Mouse (Mus musculus) neural tube, embryonic 11.5 days (tissue): Measurements from ENCODE around the gene Kif22. TPM values are rescaled to one million over a fixed set of nuclear protein-coding genes. Genes with fewer than 3 reads are reported as not detected.

ENCODE experiments used
- ATAC-seq: fragments of 200-750 bp; cut with Nextera tagmentation; 2 replicates; pipeline ENCODE4 v1.8.0; 2017; ENCODE audit warnings: moderate number of reproducible peaks, mild to moderate bottlenecking, moderate TSS enrichment, moderate library complexity; ENCODE audit not compliant: insufficient read depth, low FRiP score, low TSS enrichment
- DNase-seq: peaks from one replicate; pipeline ENCODE4 v3.0.0-alpha.2; 2015; ENCODE audit warnings: low spot score
- H3K27ac ChIP-seq: fragments of 300-500 bp; sonication (generic); 2 replicates; pipeline ENCODE4 v1.5.1; 2014; ENCODE audit warnings: low read depth, mild to moderate bottlenecking, low read length
- H3K27me3 ChIP-seq: fragments of 300-500 bp; sonication (generic); 2 replicates; pipeline ENCODE4 v1.6.1; 2014; ENCODE audit warnings: mild to moderate bottlenecking, low read length, mixed read lengths; ENCODE audit not compliant: control insufficient read depth, insufficient read depth
- H3K36me3 ChIP-seq: fragments of 300-500 bp; sonication (generic); 2 replicates; pipeline ENCODE4 v1.6.1; 2014; ENCODE audit warnings: mild to moderate bottlenecking, low read length, moderate library complexity, mixed read lengths; ENCODE audit not compliant: control insufficient read depth, insufficient read depth
- H3K4me1 ChIP-seq: fragments of 300-500 bp; sonication (generic); 2 replicates; pipeline ENCODE4 v1.6.1; 2014; ENCODE audit warnings: low read length, mixed read lengths; ENCODE audit not compliant: control insufficient read depth, insufficient read depth
- H3K4me2 ChIP-seq: fragments of 300-500 bp; sonication (generic); 2 replicates; pipeline ENCODE4 v1.6.1; 2014; ENCODE audit warnings: low read depth, mild to moderate bottlenecking, moderate library complexity
- H3K4me3 ChIP-seq: fragments of 300-500 bp; sonication (generic); 2 replicates; pipeline ENCODE4 v1.5.1; 2014; ENCODE audit warnings: low read depth, low read length
- H3K9ac ChIP-seq: fragments of 300-500 bp; sonication (generic); 2 replicates; pipeline ENCODE4 v1.6.1; 2014; ENCODE audit warnings: mild to moderate bottlenecking, low read length
- H3K9me3 ChIP-seq: fragments of 300-500 bp; sonication (generic); 2 replicates; pipeline ENCODE4 v1.6.1; 2016; ENCODE audit warnings: low read length; ENCODE audit not compliant: control insufficient read depth
- WGBS: fragments of 180-500 bp; shearing (Covaris S2); extraction: QIAGEN DNeasy Blood & Tissue Kit; methylation state at CpG from one replicate; pipeline ENCODE4 v1.1.7; 2014; 5-methylcytosine and 5-hydroxymethylcytosine counted together
- polyA plus RNA-seq: library from polyadenylated mRNA; unstranded; fragments of >200 nt; fragmentation: Nextera tagmentation; extraction: Ambion mirVana; gene quantifications from 2 replicates; pipeline ENCODE4 v1.2.1, GENCODE M21; 2014

Gene Kif22
- polyA plus RNA-seq, 1 experiment from 2014 or later = 168 TPM

GRCm38 (mm10) chr7:127025556-127026160 is 16.6 kb downstream of the Kif22 start:
- Histone ChIP-seq H3K4me2 (peak overlapping the region; percentile 98), H3K27ac (peak overlapping the region; percentile 99), H3K36me3 (peaks cover 18% of the 10 kb centered on the region), H3K4me3 (peak overlapping the region; percentile 99), H3K9me3 (no peaks in the 10 kb centered on the region), H3K9ac (peak overlapping the region; percentile 99), H3K4me1 (peaks cover 41% of the 10 kb centered on the region), H3K27me3 (no peaks in the 10 kb centered on the region)
- WGBS = 0% methylated on average over 43 of the region's 65 CpGs
- ATAC-seq (no peak), DNase-seq (no peak)

GRCm38 (mm10) chr7:127024755-127025555 is 17.3 kb downstream of the Kif22 start:
- peak; percentile 80 for DNase-seq
- H3K27me3 ChIP-seq = no peaks in the 10 kb centered on the region
- H3K4me2 ChIP-seq = peak overlapping the region; percentile 98
- H3K9me3 ChIP-seq = no peaks in the 10 kb centered on the region
- 1% methylated on average over 30 of the region's 30 CpGs for WGBS
- ATAC-seq = peak; percentile 28; the same call in 1 of the 2 replicates
- H3K4me3 ChIP-seq = peak overlapping the region; percentile 99
- peaks cover 44% of the 10 kb centered on the region for H3K4me1 ChIP-seq
- peak overlapping the region; percentile 99 for H3K9ac ChIP-seq
- peak overlapping the region; percentile 99 for H3K27ac ChIP-seq
- H3K36me3 ChIP-seq = peaks cover 13% of the 10 kb centered on the region

GRCm38 (mm10) chr7:127023896-127024690 is 18.2 kb downstream of the Kif22 start:
- Histone ChIP-seq H3K9ac (peak overlapping the region; percentile 99), H3K36me3 (peaks cover 12% of the 10 kb centered on the region), H3K27ac (peak overlapping the region; percentile 99; the same call in 1 of the 2 replicates), H3K27me3 (no peaks in the 10 kb centered on the region), H3K4me2 (peak overlapping the region; percentile 98), H3K4me3 (peak overlapping the region; percentile 99), H3K4me1 (peaks cover 44% of the 10 kb centered on the region), H3K9me3 (no peaks in the 10 kb centered on the region)
- DNase-seq (no peak), ATAC-seq (no peak)
- WGBS = 43% methylated on average over 19 of the region's 19 CpGs

- Histone ChIP-seq H3K4me3 (peak overlapping the region; percentile 99), H3K27me3 (no peaks in the 10 kb centered on the region), H3K9ac (peak overlapping the region; percentile 99), H3K4me1 (peaks cover 44% of the 10 kb centered on the region), H3K4me2 (peak overlapping the region; percentile 98), H3K27ac (0 out of 2 replicates have a peak overlapping the region, but pooled peaks have one; percentile 14), H3K36me3 (peaks cover 12% of the 10 kb centered on the region), H3K9me3 (no peaks in the 10 kb centered on the region)
- DNase-seq (no peak), ATAC-seq (no peak)
- WGBS = 83% methylated on average over 13 of the region's 13 CpGs
These were observed 19.0 kb downstream of the Kif22 start for GRCm38 (mm10) chr7:127023272-127023691.

GRCm38 (mm10) chr7:127022528-127023271 is 19.6 kb downstream of the Kif22 start:
- Histone ChIP-seq H3K27ac (no peak overlapping the region), H3K4me1 (peaks cover 38% of the 10 kb centered on the region)

GRCm38 (mm10) chr7:127021563-127022527 is 20.4 kb downstream of the Kif22 start:
- no peak for ATAC-seq
- H3K4me3 ChIP-seq = peak overlapping the region; percentile 38
- peak; percentile 48 for DNase-seq

More at GRCm38 (mm10) chr7:127022528-127023271, 19.6 kb downstream of the Kif22 start:
- peak overlapping the region; percentile 99; the same call in 1 of the 2 replicates for H3K4me3 ChIP-seq
- H3K4me2 ChIP-seq = peak overlapping the region; percentile 98
- ATAC-seq (no peak), DNase-seq (no peak)
- H3K36me3 ChIP-seq = peaks cover 12% of the 10 kb centered on the region
- H3K27me3 ChIP-seq = no peaks in the 10 kb centered on the region
- no peaks in the 10 kb centered on the region for H3K9me3 ChIP-seq
- 70% methylated on average over 7 of the region's 7 CpGs for WGBS
- no peak overlapping the region; the same call in 1 of the 2 replicates for H3K9ac ChIP-seq

GRCm38 (mm10) chr7:127020901-127021562 is 21.2 kb downstream of the Kif22 start, which contains the start of the genes Gm42742 and Prrt2:
Gene Gm42742, minus strand, starts transcription at chr7:127021097.
Gene Prrt2, minus strand, starts transcription at chr7:127021211.
- H3K4me1 ChIP-seq = peaks cover 37% of the 10 kb centered on the region
- ATAC-seq = no peak
- H3K9ac ChIP-seq = peak within 1 kb of the TSS; percentile 70
- H3K4me3 ChIP-seq = peak within 1 kb of the TSS; percentile 38
- no peaks in the 10 kb centered on the region for H3K9me3 ChIP-seq
- no peaks in the 10 kb centered on the region for H3K27me3 ChIP-seq
- DNase-seq = peak; percentile 60
- peak within 1 kb of the TSS; percentile 84 for H3K4me2 ChIP-seq
- WGBS = 2% methylated on average over 28 of the region's 37 CpGs
- H3K36me3 ChIP-seq = peaks cover 12% of the 10 kb centered on the region
- peak within 1 kb of the TSS; percentile 47; the same call in 1 of the 2 replicates for H3K27ac ChIP-seq

More at GRCm38 (mm10) chr7:127021563-127022527, 20.4 kb downstream of the Kif22 start:
- H3K9me3 ChIP-seq = no peaks in the 10 kb centered on the region
- 44% methylated on average over 5 of the region's 5 CpGs for WGBS
- H3K4me1 ChIP-seq = peaks cover 37% of the 10 kb centered on the region
- H3K9ac ChIP-seq = peak overlapping the region; percentile 70
- peak overlapping the region; percentile 47; the same call in 1 of the 2 replicates for H3K27ac ChIP-seq
- H3K4me2 ChIP-seq = peak overlapping the region; percentile 84
- peaks cover 12% of the 10 kb centered on the region for H3K36me3 ChIP-seq
- H3K27me3 ChIP-seq = no peaks in the 10 kb centered on the region
